Mouse (Mus musculus) midbrain, embryonic 14.5 days (tissue): ENCODE results near the gene Fam98c. TPM values are rescaled to one million over a fixed set of nuclear protein-coding genes. Genes with fewer than 3 reads are reported as not detected.

Experiments used
- ATAC-seq: fragments of 200-750 bp; cut with Nextera tagmentation; 2 replicates; pipeline ENCODE4 v1.8.0; 2017; ENCODE audit warnings: moderate number of reproducible peaks, moderate library complexity; ENCODE audit not compliant: low FRiP score, low TSS enrichment
- DNase-seq: peaks from one replicate; pipeline ENCODE4 v3.0.0-alpha.2; 2015
- H3K27ac ChIP-seq: fragments of 300-500 bp; sonication (generic); replicated peaks from 2 replicates; pipeline ENCODE4 v1.5.1; 2014; ENCODE audit warnings: mild to moderate bottlenecking, low read depth, low read length, moderate library complexity
- H3K27me3 ChIP-seq: fragments of 300-500 bp; sonication (generic); 2 replicates; pipeline ENCODE4 v1.6.1; 2014; ENCODE audit warnings: low read length, control low read depth, mixed read lengths; ENCODE audit not compliant: control insufficient read depth, insufficient read depth
- H3K36me3 ChIP-seq: fragments of 300-500 bp; sonication (generic); 2 replicates; pipeline ENCODE4 v1.6.1; 2014; ENCODE audit warnings: low read length, control low read depth; ENCODE audit not compliant: control insufficient read depth, insufficient read depth
- H3K4me1 ChIP-seq: fragments of 300-500 bp; sonication (generic); 2 replicates; pipeline ENCODE4 v1.6.1; 2014; ENCODE audit warnings: mild to moderate bottlenecking, antibody characterized with exemption, low read length, control low read depth; ENCODE audit not compliant: control insufficient read depth, insufficient read depth
- H3K4me2 ChIP-seq: fragments of 300-500 bp; sonication (generic); 2 replicates; pipeline ENCODE4 v1.6.1; 2014; ENCODE audit warnings: mild to moderate bottlenecking, low read length, moderate library complexity
- H3K4me3 ChIP-seq: fragments of 300-500 bp; sonication (generic); replicated peaks from 2 replicates; pipeline ENCODE4 v1.5.1; 2014; ENCODE audit warnings: low read depth, low read length
- H3K9ac ChIP-seq: fragments of 300-500 bp; sonication (generic); replicated peaks from 2 replicates; pipeline ENCODE4 v1.6.1; 2014; ENCODE audit warnings: mild to moderate bottlenecking, low read length, moderate library complexity
- H3K9me3 ChIP-seq: fragments of 300-500 bp; sonication (generic); 2 replicates; pipeline ENCODE4 v1.6.1; 2016; ENCODE audit warnings: low read length, control low read depth, mixed read lengths; ENCODE audit not compliant: control insufficient read depth
- WGBS: fragments of 180-500 bp; shearing (Covaris S2); extraction: QIAGEN DNeasy Blood & Tissue Kit; methylation state at CpG from one replicate; pipeline ENCODE4 v1.1.7; 2014; 5-methylcytosine and 5-hydroxymethylcytosine counted together
- polyA plus RNA-seq: library from polyadenylated mRNA; unstranded; fragments of >200 nt; fragmentation: Nextera tagmentation; extraction: Ambion mirVana; gene quantifications from 2 replicates; pipeline ENCODE4 v1.2.1, GENCODE M21; 2014

The Fam98c gene
- polyA plus RNA-seq, 1 experiment from 2014 or later = 17.7 TPM

- 36% methylated on average over 7 of the region's 7 CpGs for WGBS
- peak; percentile 37 for DNase-seq
Measured at GRCm38 (mm10) chr7:29126173-29126915, 29.7 kb downstream of the Fam98c start.

GRCm38 (mm10) chr7:29124970-29125369, 31.1 kb downstream of the Fam98c start, which contains the start of gene Ryr1:
Gene Ryr1 (minus strand): TSS chr7:29125179.
- ATAC-seq (no peak; the same call in 1 of the 2 replicates), DNase-seq (peak; percentile 59)
- H3K27me3 ChIP-seq = no peaks in the 10 kb centered on the region
- 2% methylated on average over 16 of the region's 16 CpGs for WGBS
- no peak within 1 kb of the TSS for H3K9ac ChIP-seq
- H3K4me3 ChIP-seq = peak within 1 kb of the TSS; percentile 20
- H3K4me2 ChIP-seq = peak within 1 kb of the TSS; percentile 52
- H3K27ac ChIP-seq = no peak within 1 kb of the TSS
- no peaks in the 10 kb centered on the region for H3K9me3 ChIP-seq
- H3K4me1 ChIP-seq = peaks cover 8% of the 10 kb centered on the region; the same call in 1 of the 2 replicates
- H3K36me3 ChIP-seq = no peaks in the 10 kb centered on the region

More at GRCm38 (mm10) chr7:29126173-29126915, 29.7 kb downstream of the Fam98c start:
- Histone ChIP-seq H3K9me3 (no peaks in the 10 kb centered on the region), H3K4me3 (no peak overlapping the region), H3K27me3 (no peaks in the 10 kb centered on the region), H3K36me3 (no peaks in the 10 kb centered on the region), H3K4me2 (no peak overlapping the region), H3K27ac (no peak overlapping the region), H3K9ac (no peak overlapping the region), H3K4me1 (peaks cover 8% of the 10 kb centered on the region; the same call in 1 of the 2 replicates)
- no peak for ATAC-seq

GRCm38 (mm10) chr7:29123531-29124358, 32.3 kb downstream of the Fam98c start:
- 64% methylated on average over 5 of the region's 5 CpGs for WGBS
- ATAC-seq (no peak), DNase-seq (no peak)
- H3K9ac ChIP-seq = no peak overlapping the region
- H3K4me2 ChIP-seq = no peak overlapping the region
- H3K9me3 ChIP-seq = no peaks in the 10 kb centered on the region
- H3K27me3 ChIP-seq = no peaks in the 10 kb centered on the region
- H3K4me1 ChIP-seq = peaks cover 8% of the 10 kb centered on the region; the same call in 1 of the 2 replicates
- no peaks in the 10 kb centered on the region for H3K36me3 ChIP-seq
- H3K4me3 ChIP-seq = no peak overlapping the region
- H3K27ac ChIP-seq = no peak overlapping the region

GRCm38 (mm10) chr7:29122821-29123220, 33.2 kb downstream of the Fam98c start:
- no peak for DNase-seq
- H3K4me2 ChIP-seq = no peak overlapping the region
- no peaks in the 10 kb centered on the region for H3K27me3 ChIP-seq

GRCm38 (mm10) chr7:29119526-29119925, 36.5 kb downstream of the Fam98c start:
- H3K9ac ChIP-seq = no peak overlapping the region
- no peak overlapping the region for H3K4me3 ChIP-seq
- H3K36me3 ChIP-seq = no peaks in the 10 kb centered on the region
- no peaks in the 10 kb centered on the region for H3K27me3 ChIP-seq
- no peaks in the 10 kb centered on the region for H3K9me3 ChIP-seq
- H3K4me2 ChIP-seq = no peak overlapping the region
- no peak for ATAC-seq
- no peak for DNase-seq
- H3K27ac ChIP-seq = no peak overlapping the region
- 84% methylated on average over 1 of the region's 1 CpGs for WGBS
- H3K4me1 ChIP-seq = peaks cover under 1% of the 10 kb centered on the region; the same call in 1 of the 2 replicates

More at GRCm38 (mm10) chr7:29122821-29123220, 33.2 kb downstream of the Fam98c start:
- H3K36me3 ChIP-seq = no peaks in the 10 kb centered on the region
- peaks cover 8% of the 10 kb centered on the region; the same call in 1 of the 2 replicates for H3K4me1 ChIP-seq
- no peak for ATAC-seq
- no peaks in the 10 kb centered on the region for H3K9me3 ChIP-seq
- H3K27ac ChIP-seq = no peak overlapping the region
- WGBS = 92% methylated on average over 9 of the region's 9 CpGs
- H3K9ac ChIP-seq = no peak overlapping the region
- H3K4me3 ChIP-seq = no peak overlapping the region

GRCm38 (mm10) chr7:29118142-29118851, 37.7 kb downstream of the Fam98c start:
- H3K9ac ChIP-seq = no peak overlapping the region
- ATAC-seq = no peak
- no peaks in the 10 kb centered on the region for H3K9me3 ChIP-seq
- H3K4me3 ChIP-seq = no peak overlapping the region
- no peak overlapping the region for H3K27ac ChIP-seq
- no peak for DNase-seq
- WGBS = 11% methylated on average over 18 of the region's 18 CpGs
- no peaks in the 10 kb centered on the region for H3K36me3 ChIP-seq
- H3K4me1 ChIP-seq = no peaks in the 10 kb centered on the region
- H3K27me3 ChIP-seq = no peaks in the 10 kb centered on the region
- H3K4me2 ChIP-seq = no peak overlapping the region

- no peak overlapping the region for H3K4me3 ChIP-seq
- WGBS = 30% methylated on average over 38 of the region's 38 CpGs
- DNase-seq = peak; percentile 39
Measured at GRCm38 (mm10) chr7:29108992-29109955, 46.8 kb downstream of the Fam98c start.

More at GRCm38 (mm10) chr7:29108992-29109955, 46.8 kb downstream of the Fam98c start:
- Histone ChIP-seq H3K27me3 (no peaks in the 10 kb centered on the region), H3K4me2 (peak overlapping the region; percentile 40), H3K9me3 (no peaks in the 10 kb centered on the region), H3K4me1 (no peaks in the 10 kb centered on the region), H3K36me3 (no peaks in the 10 kb centered on the region), H3K27ac (no peak overlapping the region), H3K9ac (no peak overlapping the region)
- ATAC-seq = no peak
